Mouse (Mus musculus) kidney, adult 2 months (tissue): ENCODE measurements around the gene Ptma. TPM values are rescaled to one million over a fixed set of nuclear protein-coding genes. Genes with fewer than 3 reads are reported as not detected.

ENCODE experiments used
- DNase-seq: peaks from one replicate; pipeline ENCODE4 v3.0.0; 2021
- H3K27ac ChIP-seq: fragments of 200-500 bp; 2 replicates; pipeline ENCODE4 v1.5.1; 2012; ENCODE audit warnings: low read depth, low read length, control low read depth, inconsistent platforms; ENCODE audit not compliant: insufficient read depth
- H3K27me3 ChIP-seq: fragments of 200-500 bp; replicated peaks from 2 replicates; pipeline ENCODE4 v1.6.1; 2012; ENCODE audit warnings: mild to moderate bottlenecking, moderate library complexity, low read length, inconsistent platforms; ENCODE audit not compliant: control insufficient read depth, insufficient read depth
- H3K36me3 ChIP-seq: fragments of 200-500 bp; 2 replicates; pipeline ENCODE4 v1.6.1; 2012; ENCODE audit warnings: mild to moderate bottlenecking, moderate library complexity, low read length, inconsistent platforms; ENCODE audit not compliant: control insufficient read depth, insufficient read depth
- H3K4me1 ChIP-seq: fragments of 200-500 bp; 2 replicates; pipeline ENCODE4 v1.6.1; 2011; ENCODE audit warnings: low read length; ENCODE audit not compliant: control insufficient read depth, insufficient read depth
- H3K4me3 ChIP-seq: fragments of 200-500 bp; 2 replicates; pipeline ENCODE4 v1.5.1; 2011; ENCODE audit warnings: mild to moderate bottlenecking, low read depth, low read length, control low read depth; ENCODE audit not compliant: insufficient read depth
- CTCF ChIP-seq: fragments of 200-500 bp; conservative IDR thresholded peaks from 2 replicates; pipeline ENCODE4 v1.5.1; 2011; ENCODE audit warnings: low read depth, mild to moderate bottlenecking, control low read depth, low read length, moderate library complexity, mixed read lengths; ENCODE audit not compliant: insufficient read depth, insufficient read length
- POLR2A ChIP-seq: fragments of 200-500 bp; IDR thresholded peaks from one replicate; pipeline ENCODE4 v1.6.1; 2011; ENCODE audit warnings: low read depth, low read length, control low read depth
- WGBS: fragments of 180-500 bp; shearing (Covaris S2); methylation state at CpG from one replicate; pipeline ENCODE4 v1.1.7; 2018; 5-methylcytosine and 5-hydroxymethylcytosine counted together
- polyA plus RNA-seq: library from polyadenylated mRNA; depleted of rRNA; stranded (reverse); fragments of >200 nt; gene quantifications from 2 replicates; pipeline ENCODE4 v1.2.3, GENCODE M21; 2012

Gene Ptma
- polyA plus RNA-seq, 1 experiment: 651 TPM

- Histone ChIP-seq H3K27me3 (no peaks in the 10 kb centered on the region), H3K36me3 (no peaks in the 10 kb centered on the region), H3K27ac (no peak overlapping the region), H3K4me3 (no peak overlapping the region), H3K4me1 (peaks cover 2% of the 10 kb centered on the region; the same call in 1 of the 2 replicates)
- no peak for TF ChIP-seq POLR2A
- no peak for TF ChIP-seq CTCF
- WGBS: 81% methylated on average over 3 of the region's 3 CpGs
- DNase-seq: no peak
Measured at GRCm38 (mm10) chr1:86517076-86517475, 9.4 kb upstream of the Ptma start.

DNA sequence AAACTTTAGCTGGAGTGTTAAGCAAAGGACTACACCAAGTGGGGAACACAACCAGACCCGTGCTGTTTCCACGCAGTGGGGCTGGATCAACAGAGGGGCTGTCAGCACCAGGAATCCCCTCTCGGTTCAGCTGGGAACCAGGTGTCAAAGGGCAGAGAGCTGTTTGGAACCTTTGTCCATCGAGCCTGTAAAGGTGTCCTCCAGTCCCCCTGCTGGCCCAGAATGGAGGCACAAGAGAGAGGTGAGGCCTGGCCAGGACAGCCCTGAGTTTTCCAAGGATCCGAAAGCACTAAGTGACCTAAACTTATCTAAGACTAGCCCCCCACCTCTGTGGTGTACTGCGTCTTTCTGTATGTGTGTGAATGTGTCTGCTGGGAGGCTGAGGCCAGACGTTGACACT is 6.2 kb upstream of the Ptma start:
- Histone ChIP-seq H3K36me3 (no peaks in the 10 kb centered on the region), H3K27ac (no peak overlapping the region), H3K4me1 (peaks cover 6% of the 10 kb centered on the region; the same call in 1 of the 2 replicates), H3K4me3 (no peak overlapping the region), H3K27me3 (no peaks in the 10 kb centered on the region)
- TF ChIP-seq POLR2A (no peak), CTCF (peak; percentile 78)
- peak; percentile 85 for DNase-seq
- 43% methylated on average over 7 of the region's 7 CpGs for WGBS

DNA sequence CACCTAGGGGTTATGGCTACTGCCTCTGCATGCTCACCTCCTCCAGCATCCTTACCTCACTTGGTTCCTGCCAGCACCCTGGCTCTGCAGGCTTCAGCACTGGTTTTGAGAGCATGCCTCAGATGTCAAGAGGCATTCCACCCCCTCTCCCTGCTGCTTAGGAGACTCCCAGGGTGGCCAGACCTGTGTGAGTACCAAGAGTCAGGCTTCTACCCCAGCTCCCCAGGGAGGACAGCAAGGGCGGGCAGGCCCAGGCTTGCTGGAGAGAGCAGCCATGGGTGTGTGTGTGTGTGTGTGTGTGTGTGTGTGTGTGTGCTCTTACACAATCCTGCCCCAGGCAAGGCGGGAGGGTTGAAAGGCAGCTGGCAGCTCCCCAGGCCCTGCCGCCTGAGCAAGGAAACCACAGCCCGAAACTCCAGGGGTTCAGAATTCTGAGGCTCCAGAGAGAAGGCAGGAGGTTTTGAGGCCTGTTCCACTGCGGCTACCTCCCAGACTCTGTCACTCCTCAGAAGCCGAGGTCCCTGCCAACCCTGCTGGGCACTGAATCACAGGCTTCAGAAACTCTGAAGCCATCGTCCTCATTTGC is 4.1 kb upstream of the Ptma start:
- Histone ChIP-seq H3K36me3 (no peaks in the 10 kb centered on the region), H3K4me1 (peaks cover 6% of the 10 kb centered on the region; the same call in 1 of the 2 replicates), H3K27ac (no peak overlapping the region), H3K4me3 (no peak overlapping the region), H3K27me3 (no peaks in the 10 kb centered on the region)
- 45% methylated on average over 7 of the region's 7 CpGs for WGBS
- DNase-seq: peak; percentile 37
- TF ChIP-seq CTCF (no peak), POLR2A (no peak)

- no peaks in the 10 kb centered on the region for H3K27me3 ChIP-seq
- TF ChIP-seq POLR2A (no peak), CTCF (no peak)
- peaks cover 10% of the 10 kb centered on the region; the same call in 1 of the 2 replicates for H3K4me1 ChIP-seq
- DNase-seq: no peak
- H3K27ac ChIP-seq: peak overlapping the region; percentile 79
- WGBS: 89% methylated on average over 8 of the region's 8 CpGs
- no peak overlapping the region for H3K4me3 ChIP-seq
- H3K36me3 ChIP-seq: no peaks in the 10 kb centered on the region
Measured at GRCm38 (mm10) chr1:86523776-86524618, 2.5 kb upstream of the Ptma start.

DNA sequence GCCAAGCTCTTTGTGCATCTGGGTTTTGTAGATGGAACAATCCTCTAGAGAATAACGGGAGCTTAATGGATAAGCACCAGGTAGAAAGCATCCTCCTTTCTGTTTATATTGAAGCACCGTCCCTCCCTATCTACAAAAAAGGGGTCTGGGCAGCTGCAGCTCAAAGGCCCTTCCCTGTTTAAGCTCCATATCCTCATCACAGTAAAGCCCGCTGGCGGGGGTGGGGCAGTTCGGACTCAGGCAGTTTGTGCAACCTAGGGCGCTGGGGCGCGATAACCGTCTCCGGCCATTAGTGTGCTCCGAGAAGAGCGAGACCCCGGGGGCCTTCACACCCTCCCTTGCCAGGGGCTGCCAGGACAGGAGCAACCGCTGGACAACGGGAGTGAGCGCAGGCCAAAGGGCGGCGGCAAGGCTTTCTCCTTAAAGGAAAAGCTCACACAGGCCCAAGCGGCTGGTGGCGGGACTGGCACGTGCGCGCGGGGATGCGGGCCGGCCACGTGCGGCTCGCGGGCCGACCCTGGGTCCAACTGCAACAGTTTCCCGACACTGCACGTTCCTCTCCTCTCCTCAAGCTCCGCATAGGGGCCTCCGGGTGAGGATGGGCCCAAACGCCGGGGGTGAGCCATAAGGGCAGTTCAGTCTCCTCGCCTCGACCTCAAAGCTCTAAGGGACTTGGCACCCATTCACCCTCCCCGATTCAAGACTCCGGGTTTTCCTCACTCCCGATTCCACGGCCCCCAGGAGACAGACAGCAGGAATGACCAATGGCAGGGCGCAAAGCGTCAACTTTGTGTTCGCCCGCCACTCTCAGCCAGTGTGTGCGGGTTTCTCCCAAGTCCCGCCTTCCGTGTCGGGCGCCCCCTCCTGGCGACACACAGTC is 1.7 kb upstream of the Ptma start:
- Histone ChIP-seq H3K4me3 (peak overlapping the region; percentile 69), H3K27ac (peak overlapping the region; percentile 99), H3K4me1 (peaks cover 17% of the 10 kb centered on the region), H3K27me3 (no peaks in the 10 kb centered on the region), H3K36me3 (no peaks in the 10 kb centered on the region)
- 2% methylated on average over 52 of the region's 53 CpGs for WGBS
- TF ChIP-seq POLR2A (peak; percentile 6), CTCF (peak; percentile 87)
- DNase-seq: peak; percentile 100

GRCm38 (mm10) chr1:86525499-86526115 is 919 bp upstream of the Ptma start:
- peak overlapping the region; percentile 99 for H3K27ac ChIP-seq
- DNase-seq: no peak
- under 1% methylated on average over 44 of the region's 44 CpGs for WGBS

More at GRCm38 (mm10) chr1:86525499-86526115, 919 bp upstream of the Ptma start:
- TF ChIP-seq POLR2A (no peak), CTCF (no peak)
- peak overlapping the region; percentile 69 for H3K4me3 ChIP-seq
- peaks cover 14% of the 10 kb centered on the region for H3K4me1 ChIP-seq
- no peaks in the 10 kb centered on the region for H3K27me3 ChIP-seq
- H3K36me3 ChIP-seq: no peaks in the 10 kb centered on the region; the same call in 1 of the 2 replicates
